Mouse (Mus musculus): Measurements from ENCODE around the gene Arid1b. TPM values are rescaled to one million over a fixed set of nuclear protein-coding genes. Genes with fewer than 3 reads are reported as not detected.
A peak's percentile ranks its signal among the peaks of the same experiment; 100 is the strongest.

Gene Arid1b
- polyA plus RNA-seq, 1 experiment from 2014 or later: 12.5 TPM

- Histone ChIP-seq H3K9me3 (replicated peaks) (no peaks in the 10 kb centered on the region), H3K27me3 (replicated peaks) (no peaks in the 10 kb centered on the region), H3K9ac (replicated peaks) (no peak overlapping the region), H3K27ac (replicated peaks) (no peak overlapping the region; the same call in 1 of the 2 replicates), H3K36me3 (peaks cover 3% of the 10 kb centered on the region; the same call in 1 of the 2 replicates), H3K4me2 (no peak overlapping the region), H3K4me1 (peaks cover 32% of the 10 kb centered on the region), H3K4me3 (replicated peaks) (no peak overlapping the region)
- WGBS: 58% methylated on average over 4 of the region's 4 CpGs
- no peak for ATAC-seq (ENCODE audit: low FRiP score)
Observed at GRCm38 (mm10) chr17:5262788-5263187, 268.7 kb downstream of the Arid1b start.

DNA sequence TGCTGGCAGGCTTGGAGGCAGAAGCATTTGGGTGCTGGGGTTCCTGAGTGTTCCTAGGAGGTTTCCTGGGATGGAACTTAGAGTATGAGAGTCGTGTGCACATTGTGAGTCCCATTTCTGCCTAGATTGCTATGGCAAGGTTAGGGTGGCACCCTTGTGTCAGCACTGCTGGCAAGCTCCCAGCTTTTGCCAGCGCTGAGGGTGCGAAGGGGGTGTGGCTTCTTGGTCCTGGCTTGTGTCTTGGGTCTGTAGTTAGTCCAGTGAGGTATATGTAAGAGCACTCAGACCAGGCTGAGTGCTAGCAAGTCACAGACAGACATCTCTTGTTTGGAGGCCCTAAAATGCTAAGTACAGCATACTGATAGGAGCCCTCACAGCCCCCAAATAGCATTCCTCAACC is 270.7 kb downstream of the Arid1b start:
- peaks cover 3% of the 10 kb centered on the region; the same call in 1 of the 2 replicates for H3K36me3 ChIP-seq
- H3K9me3 ChIP-seq (replicated peaks): no peaks in the 10 kb centered on the region
- no peak overlapping the region for H3K27ac ChIP-seq (replicated peaks)
- no peak overlapping the region for H3K9ac ChIP-seq (replicated peaks)
- H3K4me1 ChIP-seq: peaks cover 42% of the 10 kb centered on the region
- no peak overlapping the region for H3K4me2 ChIP-seq
- 91% methylated on average over 3 of the region's 3 CpGs for WGBS
- no peak for ATAC-seq (ENCODE audit: low FRiP score)
- H3K4me3 ChIP-seq (replicated peaks): no peak overlapping the region
- no peaks in the 10 kb centered on the region for H3K27me3 ChIP-seq (replicated peaks)

DNA sequence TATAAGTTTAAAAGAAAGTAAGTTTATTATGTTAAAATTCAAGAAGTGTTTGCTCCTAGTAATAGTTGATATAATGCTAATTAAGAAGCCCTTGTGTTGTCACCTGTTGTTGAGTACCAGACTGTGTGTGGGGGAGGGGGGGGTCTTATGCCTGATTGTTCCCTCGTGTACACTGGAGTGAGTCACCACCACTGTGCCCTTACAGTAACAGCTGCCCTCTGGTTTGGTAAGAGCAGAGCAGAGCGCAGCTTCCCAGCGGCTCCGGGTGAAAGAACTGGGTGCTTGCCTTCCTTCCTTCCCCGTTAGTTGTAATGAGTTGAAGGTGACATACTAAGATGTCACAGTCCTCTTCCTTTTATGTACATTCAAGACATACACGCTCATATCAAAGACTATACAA is 271.5 kb downstream of the Arid1b start:
- ATAC-seq (ENCODE audit: low FRiP score): no peak
- whole genome bisulfite sequencing: 88% methylated on average over 6 of the region's 6 CpGs
- Histone ChIP-seq H3K36me3 (peaks cover 3% of the 10 kb centered on the region; the same call in 1 of the 2 replicates), H3K4me3 (replicated peaks) (no peak overlapping the region), H3K4me1 (peaks cover 45% of the 10 kb centered on the region), H3K9me3 (replicated peaks) (no peaks in the 10 kb centered on the region), H3K4me2 (no peak overlapping the region), H3K27me3 (replicated peaks) (no peaks in the 10 kb centered on the region), H3K9ac (replicated peaks) (no peak overlapping the region), H3K27ac (replicated peaks) (no peak overlapping the region)

GRCm38 (mm10) chr17:5267747-5268146 is 273.6 kb downstream of the Arid1b start:
- no peak overlapping the region for H3K4me2 ChIP-seq
- ATAC-seq (ENCODE audit: low FRiP score): no peak
- 55% methylated on average over 6 of the region's 6 CpGs for WGBS
- no peaks in the 10 kb centered on the region for H3K27me3 ChIP-seq (replicated peaks)
- no peak overlapping the region for H3K27ac ChIP-seq (replicated peaks)
- H3K4me3 ChIP-seq (replicated peaks): no peak overlapping the region
- H3K4me1 ChIP-seq: peaks cover 45% of the 10 kb centered on the region
- H3K9me3 ChIP-seq (replicated peaks): no peaks in the 10 kb centered on the region
- no peak overlapping the region for H3K9ac ChIP-seq (replicated peaks)
- H3K36me3 ChIP-seq: peaks cover 3% of the 10 kb centered on the region; the same call in 1 of the 2 replicates

DNA sequence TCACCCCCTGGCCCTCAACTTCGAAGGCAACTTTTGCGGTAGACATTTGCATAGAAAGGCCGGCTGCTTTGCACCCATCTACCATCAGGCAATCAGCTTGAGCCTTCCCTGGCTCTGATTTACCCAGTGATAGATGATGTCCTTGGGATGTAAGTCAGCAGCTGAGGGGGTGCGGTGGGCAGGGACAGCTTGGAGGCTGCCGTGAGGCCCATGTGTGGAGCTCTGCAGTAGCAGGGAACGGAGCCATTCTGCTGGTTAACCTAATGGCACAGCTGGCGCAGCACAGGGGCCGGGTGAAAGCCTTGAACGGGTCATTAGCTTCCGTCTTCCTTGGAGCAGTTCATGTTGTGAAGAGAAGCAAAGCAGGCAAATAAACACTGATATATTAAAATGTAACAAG is 275.2 kb downstream of the Arid1b start:
- Histone ChIP-seq H3K27me3 (replicated peaks) (no peaks in the 10 kb centered on the region), H3K36me3 (peaks cover 2% of the 10 kb centered on the region; the same call in 1 of the 2 replicates), H3K4me3 (replicated peaks) (no peak overlapping the region), H3K27ac (replicated peaks) (peak overlapping the region; percentile 37; the same call in 1 of the 2 replicates), H3K4me1 (peaks cover 47% of the 10 kb centered on the region), H3K9me3 (replicated peaks) (no peaks in the 10 kb centered on the region), H3K4me2 (no peak overlapping the region), H3K9ac (replicated peaks) (0 out of 2 replicates have a peak overlapping the region, but pooled peaks have one; percentile 20)
- 50% methylated on average over 10 of the region's 10 CpGs for WGBS
- ATAC-seq (ENCODE audit: low FRiP score): no peak

DNA sequence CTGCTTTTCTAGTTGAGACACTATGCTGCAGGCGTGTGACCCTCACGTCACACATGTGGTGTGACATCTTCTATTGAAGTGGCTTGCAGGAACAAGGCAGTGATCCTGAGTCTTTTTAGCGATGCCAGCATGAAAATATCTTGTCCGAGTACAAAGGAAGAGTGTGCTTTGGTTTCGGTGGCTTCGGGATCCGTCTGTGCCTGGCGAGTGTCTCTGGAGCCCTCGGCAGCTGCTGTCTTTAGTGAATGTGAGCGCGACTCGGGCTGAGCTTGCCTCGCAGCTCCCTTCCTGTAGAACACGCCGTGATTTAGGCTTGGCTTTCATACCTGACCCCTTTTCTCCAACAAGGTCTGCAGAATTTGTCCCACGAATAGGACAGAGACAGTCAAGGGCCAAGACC is 275.6 kb downstream of the Arid1b start:
- no peaks in the 10 kb centered on the region for H3K27me3 ChIP-seq (replicated peaks)
- H3K4me3 ChIP-seq (replicated peaks): no peak overlapping the region
- WGBS: 65% methylated on average over 16 of the region's 16 CpGs
- H3K4me2 ChIP-seq: no peak overlapping the region
- H3K9me3 ChIP-seq (replicated peaks): no peaks in the 10 kb centered on the region
- no peak for ATAC-seq (ENCODE audit: low FRiP score)
- H3K4me1 ChIP-seq: peaks cover 47% of the 10 kb centered on the region
- H3K27ac ChIP-seq (replicated peaks): peak overlapping the region; percentile 37; the same call in 1 of the 2 replicates
- no peak overlapping the region for H3K9ac ChIP-seq (replicated peaks)
- no peaks in the 10 kb centered on the region; the same call in 1 of the 2 replicates for H3K36me3 ChIP-seq

DNA sequence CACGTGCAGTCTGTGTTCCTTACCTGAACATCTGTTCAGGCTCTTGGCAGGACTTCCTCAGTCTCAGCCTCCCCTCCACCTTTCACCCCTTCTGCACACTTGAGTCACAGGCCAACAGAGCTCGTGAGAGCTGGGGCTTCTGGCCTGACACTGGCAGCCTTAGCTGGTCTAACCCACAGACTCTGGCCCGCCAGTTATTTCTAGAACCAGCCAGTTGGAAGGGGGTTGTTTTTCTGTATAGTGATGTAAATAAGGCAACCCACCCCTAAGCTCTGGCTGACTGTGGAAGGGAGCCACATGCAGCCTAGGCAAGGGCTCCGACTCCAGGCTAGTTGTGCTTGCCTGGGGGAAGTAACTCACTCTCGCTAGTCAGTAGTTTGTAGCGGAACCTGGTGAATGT is 276.7 kb downstream of the Arid1b start:
- WGBS: 58% methylated on average over 6 of the region's 6 CpGs
- Histone ChIP-seq H3K4me1 (peaks cover 47% of the 10 kb centered on the region), H3K27me3 (replicated peaks) (no peaks in the 10 kb centered on the region), H3K4me2 (no peak overlapping the region), H3K9ac (replicated peaks) (no peak overlapping the region), H3K36me3 (no peaks in the 10 kb centered on the region; the same call in 1 of the 2 replicates), H3K4me3 (replicated peaks) (no peak overlapping the region), H3K27ac (replicated peaks) (no peak overlapping the region), H3K9me3 (replicated peaks) (no peaks in the 10 kb centered on the region)
- no peak for ATAC-seq (ENCODE audit: low FRiP score)

- no peak for ATAC-seq (ENCODE audit: low FRiP score)
- no peak overlapping the region for H3K27ac ChIP-seq (replicated peaks)
- no peaks in the 10 kb centered on the region for H3K36me3 ChIP-seq
- no peaks in the 10 kb centered on the region for H3K9me3 ChIP-seq (replicated peaks)
- H3K27me3 ChIP-seq (replicated peaks): no peaks in the 10 kb centered on the region
- no peak overlapping the region for H3K4me3 ChIP-seq (replicated peaks)
- no peak overlapping the region for H3K4me2 ChIP-seq
- 86% methylated on average over 3 of the region's 3 CpGs for WGBS
- H3K4me1 ChIP-seq: peaks cover 39% of the 10 kb centered on the region
- H3K9ac ChIP-seq (replicated peaks): no peak overlapping the region
Observed at GRCm38 (mm10) chr17:5273118-5273517, 279.0 kb downstream of the Arid1b start.

GRCm38 (mm10) chr17:5273685-5274084 is 279.6 kb downstream of the Arid1b start:
- WGBS: 73% methylated on average over 3 of the region's 3 CpGs
- no peaks in the 10 kb centered on the region for H3K36me3 ChIP-seq
- no peaks in the 10 kb centered on the region for H3K9me3 ChIP-seq (replicated peaks)
- peaks cover 39% of the 10 kb centered on the region for H3K4me1 ChIP-seq
- H3K4me3 ChIP-seq (replicated peaks): no peak overlapping the region
- H3K27me3 ChIP-seq (replicated peaks): no peaks in the 10 kb centered on the region
- no peak overlapping the region for H3K4me2 ChIP-seq
- H3K9ac ChIP-seq (replicated peaks): no peak overlapping the region
- no peak overlapping the region for H3K27ac ChIP-seq (replicated peaks)
- ATAC-seq (ENCODE audit: low FRiP score): no peak

DNA sequence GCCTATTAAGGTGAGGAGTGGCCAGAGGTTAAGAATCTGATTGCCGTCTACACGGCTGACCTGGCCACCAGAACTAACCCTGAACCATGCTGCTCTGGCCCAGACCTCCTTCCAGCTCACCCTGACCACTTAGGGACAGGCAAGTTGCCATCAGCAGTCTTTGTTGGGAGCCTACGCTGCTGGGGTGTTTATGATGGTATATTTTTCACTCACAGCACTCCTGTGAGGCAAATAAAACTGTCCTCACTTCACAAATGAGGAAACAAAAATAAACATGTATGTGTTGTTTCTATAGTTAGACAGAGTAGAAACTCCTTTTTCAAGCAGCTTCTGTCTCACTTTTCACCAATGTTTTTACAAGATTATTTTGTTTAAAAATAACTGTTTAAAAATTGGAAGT is 280.3 kb downstream of the Arid1b start:
- H3K9me3 ChIP-seq (replicated peaks): no peaks in the 10 kb centered on the region
- H3K4me1 ChIP-seq: peaks cover 32% of the 10 kb centered on the region
- no peak overlapping the region for H3K4me2 ChIP-seq
- H3K27me3 ChIP-seq (replicated peaks): no peaks in the 10 kb centered on the region
- no peak overlapping the region for H3K4me3 ChIP-seq (replicated peaks)
- no peaks in the 10 kb centered on the region for H3K36me3 ChIP-seq
- no peak for ATAC-seq (ENCODE audit: low FRiP score)
- H3K27ac ChIP-seq (replicated peaks): no peak overlapping the region
- 53% methylated on average over 3 of the region's 3 CpGs for WGBS
- H3K9ac ChIP-seq (replicated peaks): no peak overlapping the region

GRCm38 (mm10) chr17:5275749-5276148 is 281.6 kb downstream of the Arid1b start:
- 90% methylated on average over 6 of the region's 6 CpGs for WGBS
- ATAC-seq (ENCODE audit: low FRiP score): no peak
- no peak overlapping the region for H3K9ac ChIP-seq (replicated peaks)
- H3K4me2 ChIP-seq: no peak overlapping the region
- no peaks in the 10 kb centered on the region for H3K36me3 ChIP-seq
- H3K4me3 ChIP-seq (replicated peaks): no peak overlapping the region
- no peak overlapping the region for H3K27ac ChIP-seq (replicated peaks)
- no peaks in the 10 kb centered on the region for H3K27me3 ChIP-seq (replicated peaks)
- H3K4me1 ChIP-seq: peaks cover 28% of the 10 kb centered on the region
- H3K9me3 ChIP-seq (replicated peaks): no peaks in the 10 kb centered on the region

DNA sequence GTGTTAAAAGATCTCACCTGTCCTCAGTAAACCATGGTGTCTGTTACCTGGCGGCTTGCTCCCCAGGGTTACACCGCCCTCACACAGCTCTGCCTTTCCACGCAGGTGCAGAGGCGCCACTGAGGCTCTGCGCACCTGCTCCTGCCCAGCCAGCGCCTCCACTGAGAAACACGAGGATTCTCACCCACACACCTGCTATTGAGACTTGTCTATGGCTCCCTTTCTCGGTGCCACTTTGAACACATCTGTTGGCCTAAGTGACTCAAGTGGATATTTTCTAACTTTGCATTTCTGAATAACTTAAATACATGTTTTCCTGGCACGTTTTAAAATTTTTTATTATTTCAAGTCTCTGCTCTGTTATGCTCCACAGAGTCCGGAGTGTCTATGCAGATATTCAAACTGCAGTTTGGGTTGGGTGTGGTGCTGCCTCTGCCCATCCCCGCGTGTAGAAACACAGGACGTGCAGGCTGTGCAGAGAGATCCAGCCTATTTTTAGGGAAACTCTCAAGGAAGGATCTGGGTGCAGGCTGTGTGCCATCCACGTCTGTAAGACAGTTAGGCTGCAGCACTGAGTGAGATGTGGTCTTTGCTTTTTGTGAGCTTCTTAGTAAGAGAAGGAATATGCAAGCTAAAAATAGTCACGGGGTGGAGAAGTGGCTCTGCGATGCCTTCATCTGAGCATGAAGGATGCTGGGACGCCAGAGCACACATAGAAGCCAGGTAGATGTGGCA is 283.2 kb downstream of the Arid1b start:
- Histone ChIP-seq H3K4me3 (replicated peaks) (no peak overlapping the region), H3K9ac (replicated peaks) (no peak overlapping the region), H3K4me1 (peaks cover 17% of the 10 kb centered on the region), H3K27me3 (replicated peaks) (no peaks in the 10 kb centered on the region), H3K36me3 (no peaks in the 10 kb centered on the region), H3K27ac (replicated peaks) (no peak overlapping the region), H3K9me3 (replicated peaks) (no peaks in the 10 kb centered on the region), H3K4me2 (no peak overlapping the region)
- no peak for ATAC-seq (ENCODE audit: low FRiP score)
- 93% methylated on average over 17 of the region's 17 CpGs for WGBS

All from neural tube, embryonic 15.5 days (tissue).